Mouse (Mus musculus) small intestine, adult 10 weeks (tissue): Measurements from ENCODE around the gene Dhrs13. TPM values are rescaled to one million over a fixed set of nuclear protein-coding genes. Genes with fewer than 3 reads are reported as not detected.

Experiments used
- polyA plus RNA-seq: library from polyadenylated mRNA; stranded (reverse); fragments of 350-450 nt; fragmentation: Illumina TruSeq; extraction: RNeasy Lipid Tissue Mini Kit (QIAGEN cat#74804); gene quantifications from one replicate; pipeline ENCODE4 v1.2.3, GENCODE M21; 2014; ENCODE audit warnings: low replicate concordance

Gene Dhrs13
- polyA plus RNA-seq, result 1.0 TPM

DNA sequence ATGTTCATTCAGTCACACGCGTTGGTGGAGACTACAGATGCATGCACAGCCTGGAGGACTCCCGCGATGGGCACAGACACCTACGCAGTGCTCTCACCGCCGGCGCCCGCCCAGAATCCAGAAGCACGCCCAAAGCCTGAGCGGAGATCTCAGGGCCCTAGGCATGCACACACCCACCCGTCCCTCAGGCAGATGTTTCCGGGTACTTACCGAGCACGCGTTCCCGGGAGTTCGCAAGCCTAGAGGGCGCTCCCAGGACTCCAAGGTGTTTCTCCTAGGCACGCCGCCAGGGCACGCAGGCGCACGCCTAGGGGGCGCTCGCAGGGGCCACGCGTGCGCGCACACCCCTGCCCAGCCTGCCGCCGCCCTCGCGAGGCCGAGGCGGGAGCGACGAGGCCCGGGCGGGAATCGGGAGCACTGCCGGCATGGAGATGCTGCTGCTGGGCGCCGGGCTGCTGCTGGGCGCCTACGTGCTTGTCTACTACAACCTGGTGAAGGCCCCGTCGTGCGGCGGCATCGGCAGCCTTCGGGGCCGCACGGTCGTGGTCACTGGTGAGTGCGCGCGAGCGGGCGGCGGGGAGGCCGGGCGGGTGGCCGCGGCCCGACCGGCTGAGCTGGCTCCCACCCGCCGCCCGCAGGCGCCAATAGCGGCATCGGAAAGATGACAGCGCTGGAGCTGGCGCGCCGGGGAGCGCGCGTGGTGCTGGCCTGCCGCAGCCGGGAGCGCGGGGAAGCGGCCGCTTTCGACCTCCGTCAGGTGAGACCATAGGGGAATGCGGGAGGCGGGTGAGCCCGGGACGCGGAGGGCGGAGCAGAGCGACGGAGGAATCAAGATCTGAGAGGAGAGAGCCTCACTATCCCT lies at the start of gene Dhrs13:
Gene Dhrs13, plus strand, starts transcription at position 334 of the 862 bp plus-strand sequence.

DNA sequence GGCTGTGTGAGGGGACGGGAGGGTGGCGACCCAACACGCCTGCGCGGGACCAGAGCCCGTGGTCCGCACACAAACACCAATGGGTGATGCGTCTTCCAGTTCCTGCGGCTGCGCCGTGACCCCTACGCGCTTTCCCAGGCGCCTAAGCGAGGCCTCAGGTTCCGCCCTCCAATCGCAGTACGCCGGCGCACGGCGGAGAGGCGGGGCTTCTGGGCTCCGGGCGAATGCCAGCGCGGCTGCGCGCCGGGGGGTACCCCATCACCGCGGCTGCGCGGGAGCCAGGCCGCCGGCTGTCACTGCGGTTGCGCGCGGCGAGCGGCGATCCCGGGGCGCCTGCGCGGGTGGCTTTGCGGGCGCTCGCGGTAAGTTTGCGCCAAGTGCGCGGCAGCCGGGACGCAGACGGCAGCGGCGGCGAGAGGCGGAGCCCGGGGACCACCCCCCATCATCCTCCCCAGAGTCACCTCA lies 49.6 kb upstream of the Dhrs13 start, which contains the start of gene Phf12:
Gene Phf12, plus strand, starts transcription at position 314 of the 465 bp plus-strand sequence.

DNA sequence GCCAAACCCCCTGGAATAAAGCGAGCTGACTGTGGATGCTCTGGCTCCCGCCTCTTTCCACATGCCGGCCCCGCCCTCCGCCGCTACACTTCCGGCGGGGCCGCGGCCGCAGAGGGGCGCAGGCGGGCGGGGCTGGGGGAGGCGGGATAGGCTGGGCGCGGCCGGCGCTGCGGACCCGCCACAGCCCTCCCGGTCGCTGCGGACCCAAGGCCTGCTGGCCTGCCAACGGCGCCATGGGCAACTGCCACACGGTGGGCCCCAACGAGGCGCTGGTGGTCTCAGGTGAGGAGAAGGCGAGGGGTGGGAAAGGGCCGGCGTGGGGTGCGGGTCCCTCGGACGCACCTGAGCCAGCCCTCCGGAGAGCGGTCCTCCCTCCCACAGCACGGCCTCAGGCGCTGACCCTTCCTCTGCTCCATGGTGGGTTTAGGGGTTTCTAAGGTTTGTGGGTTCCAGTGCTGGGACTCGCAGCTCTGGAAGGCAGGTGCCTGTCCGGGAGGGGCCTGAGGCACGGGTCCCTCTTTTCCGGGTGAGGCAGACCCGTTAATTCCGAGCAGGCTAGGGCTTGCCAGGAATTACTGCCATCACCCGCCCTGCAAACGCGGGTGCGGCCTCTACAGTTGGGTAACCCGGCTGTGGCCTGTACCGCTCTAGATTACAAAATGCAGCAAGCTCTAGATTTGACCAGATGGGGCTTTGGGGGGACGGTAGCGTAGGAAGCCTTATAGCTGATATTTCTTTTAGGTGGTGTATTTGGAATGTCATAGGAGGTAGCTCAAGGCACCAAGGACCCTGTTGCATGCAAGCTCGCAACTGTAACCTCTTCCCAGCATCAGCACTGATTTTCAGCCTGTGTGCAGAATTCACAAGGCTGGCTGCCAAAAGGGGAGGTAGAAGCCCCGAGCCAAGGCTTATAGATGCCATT lies 6.0 kb downstream of the Dhrs13 start, which contains the start of gene Flot2:
Gene Flot2, plus strand, starts transcription at position 101 of the 922 bp plus-strand sequence.

DNA sequence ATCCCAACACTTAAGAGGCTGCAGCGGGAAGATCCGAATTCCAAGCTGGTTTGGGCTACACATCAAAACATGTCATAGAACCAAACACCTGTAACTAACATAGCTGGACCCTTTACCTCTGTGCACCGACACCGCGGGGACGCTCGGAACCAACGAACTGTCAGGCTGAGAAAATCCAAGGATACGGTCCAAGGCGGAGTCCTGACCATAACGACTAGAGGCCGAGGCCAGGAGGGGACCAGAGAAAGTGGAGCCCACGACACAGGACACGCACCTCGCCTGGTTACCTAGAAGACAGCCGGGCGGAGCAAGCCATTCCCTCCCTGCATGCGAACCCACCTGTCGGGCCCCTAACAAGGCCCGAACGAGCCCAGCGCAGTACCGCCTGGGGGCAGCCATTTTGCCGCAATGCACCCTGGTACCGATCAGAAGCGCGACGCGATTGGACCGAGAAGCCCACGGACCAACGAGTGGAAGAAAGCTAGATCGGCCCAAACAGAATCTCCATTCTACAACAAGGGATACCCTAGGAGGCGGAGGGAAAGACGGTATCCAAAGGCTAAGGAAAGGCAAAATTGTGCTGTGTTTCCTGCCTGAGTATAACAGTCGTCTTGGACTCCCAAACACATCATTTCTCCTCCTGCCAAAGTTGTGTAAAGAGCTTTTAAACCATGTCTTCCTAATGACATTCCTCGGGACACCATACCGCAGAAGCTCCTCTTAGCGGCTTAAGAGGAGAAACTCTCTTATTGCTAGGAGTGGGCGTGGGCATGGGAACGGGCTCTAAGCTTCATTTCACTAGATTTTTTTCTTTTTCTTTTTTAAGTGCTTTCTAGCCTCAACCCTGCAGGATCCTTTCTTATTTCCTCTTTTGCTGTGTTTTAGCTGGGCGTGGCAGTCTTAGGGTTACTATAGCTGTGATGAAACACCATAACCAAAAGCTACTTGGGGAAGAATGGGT lies 48.2 kb downstream of the Dhrs13 start, which contains the start of gene Eral1:
Gene Eral1, minus strand, starts transcription at position 423 of the 961 bp plus-strand sequence.

Other genes starting within 250 kb of the Dhrs13 start
- not detected for gene Gm10277, start 244.5 kb upstream of the Dhrs13 start, polyA plus RNA-seq
- 47.9 TPM for gene Pipox, start 138.2 kb upstream of the Dhrs13 start, polyA plus RNA-seq
- gene Sez6, start 101.5 kb upstream of the Dhrs13 start, polyA plus RNA-seq, result not detected
- gene Phf12, start 49.5 kb upstream of the Dhrs13 start, polyA plus RNA-seq, result 12.8 TPM
- gene Flot2, start 5.7 kb downstream of the Dhrs13 start, polyA plus RNA-seq, result 0.37 TPM
- gene Eral1, start 48.1 kb downstream of the Dhrs13 start, polyA plus RNA-seq, result 2.7 TPM
- gene Fam222b, start 62.4 kb downstream of the Dhrs13 start, polyA plus RNA-seq, result 7.3 TPM
- gene Traf4, start 133.3 kb downstream of the Dhrs13 start, polyA plus RNA-seq, result 1.4 TPM
- 0.97 TPM for gene Nek8, start 144.4 kb downstream of the Dhrs13 start, polyA plus RNA-seq
- gene Tlcd1, start 144.4 kb downstream of the Dhrs13 start, polyA plus RNA-seq, result 5.6 TPM
- gene Rpl23a, start 151.3 kb downstream of the Dhrs13 start, polyA plus RNA-seq, result 432 TPM
- gene Rab34, start 156.2 kb downstream of the Dhrs13 start, polyA plus RNA-seq, result 0.93 TPM
- 0.89 TPM for gene Proca1, start 161.1 kb downstream of the Dhrs13 start, polyA plus RNA-seq
- 15.0 TPM for gene Sdf2, start 213.5 kb downstream of the Dhrs13 start, polyA plus RNA-seq
- 7.2 TPM for gene Supt6, start 213.7 kb downstream of the Dhrs13 start, polyA plus RNA-seq
- gene 2610507B11Rik, start 229.5 kb downstream of the Dhrs13 start, polyA plus RNA-seq, result 55.5 TPM